Mouse (Mus musculus) heart, adult 2 months (tissue): ENCODE measurements around the gene Wnt7b. TPM values are rescaled to one million over a fixed set of nuclear protein-coding genes. Genes with fewer than 3 reads are reported as not detected.

Experiments used
- DNase-seq, 2 experiments: peaks; one replicate each; pipeline ENCODE4 v3.0.0; 2021
- H3K27ac ChIP-seq: fragments of 200-600 bp; 2 replicates; pipeline ENCODE4 v1.8.1; 2022
- H3K27me3 ChIP-seq: fragments of 200-500 bp; 2 replicates; pipeline ENCODE4 v1.6.1; 2012; ENCODE audit warnings: mild to moderate bottlenecking, low read length, inconsistent platforms, mixed read lengths; ENCODE audit not compliant: control insufficient read depth, insufficient read depth
- H3K36me3 ChIP-seq: fragments of 200-500 bp; 2 replicates; pipeline ENCODE4 v1.6.1; 2012; ENCODE audit warnings: low read length, inconsistent platforms; ENCODE audit not compliant: control insufficient read depth, insufficient read depth
- H3K4me1 ChIP-seq: fragments of 200-500 bp; 2 replicates; pipeline ENCODE4 v1.6.1; 2011; ENCODE audit warnings: low read length; ENCODE audit not compliant: control insufficient read depth, insufficient read depth
- H3K4me3 ChIP-seq: fragments of 200-600 bp; 2 replicates; pipeline ENCODE4 v1.8.1; 2022
- H3K79me2 ChIP-seq: fragments of 200-500 bp; replicated peaks from 2 replicates; pipeline ENCODE4 v1.6.1; 2012; ENCODE audit warnings: mild to moderate bottlenecking, inconsistent platforms, low read length, moderate library complexity, mixed read lengths; ENCODE audit not compliant: control insufficient read depth, insufficient read depth
- H3K9ac ChIP-seq: fragments of 200-500 bp; 2 replicates; pipeline ENCODE4 v1.6.1; 2012; ENCODE audit warnings: low read depth, mild to moderate bottlenecking, control low read depth, inconsistent platforms, low read length, mixed read lengths
- CTCF ChIP-seq: fragments of 200-600 bp; IDR thresholded peaks from 2 replicates; pipeline ENCODE4 v1.8.1; 2022; ENCODE audit warnings: antibody characterized with exemption, mild to moderate bottlenecking, moderate library complexity
- EP300 ChIP-seq: fragments of 200-500 bp; IDR thresholded peaks from 2 replicates; pipeline ENCODE4 v1.6.1; 2011; ENCODE audit warnings: low read depth, low read length, control low read depth; ENCODE audit not compliant: insufficient read depth
- POLR2A ChIP-seq: fragments of 200-500 bp; IDR thresholded peaks from 2 replicates; pipeline ENCODE4 v1.6.1; 2011; ENCODE audit warnings: mild to moderate bottlenecking, low read depth, low read length, control low read depth; ENCODE audit not compliant: insufficient read depth
- WGBS: fragments of 180-500 bp; shearing (Covaris S2); methylation state at CpG from one replicate; pipeline ENCODE4 v1.1.7; 2018; 5-methylcytosine and 5-hydroxymethylcytosine counted together
- intact Hi-C: fragments of 180-260 bp; cut with DNase I; formaldehyde crosslinking; loops from one replicate; pipeline ENCODE4 v1.15.1; 2025
- polyA plus RNA-seq: library from polyadenylated mRNA; depleted of rRNA; stranded (reverse); fragments of >200 nt; gene quantifications from 2 replicates; pipeline ENCODE4 v1.2.3, GENCODE M21; 2012
- total RNA-seq, 2 experiments: library from RNA; stranded (reverse); gene quantifications; 2 replicates each; pipeline ENCODE4 v1.2.3; 2021

Wnt7b gene
- total and polyA plus RNA-seq, 3 experiments: 0.14 to 0.41 (median 0.18) TPM

GRCm38 (mm10) chr15:85590831-85591230 is 8.6 kb upstream of the Wnt7b start:
- no peaks in the 10 kb centered on the region for H3K4me1 ChIP-seq
- no peaks in the 10 kb centered on the region for H3K36me3 ChIP-seq
- no peak for TF ChIP-seq POLR2A
- TF ChIP-seq CTCF: no peak
- no peak for TF ChIP-seq EP300
- H3K4me3 ChIP-seq: no peak overlapping the region
- WGBS: 87% methylated on average over 10 of the region's 10 CpGs
- H3K9ac ChIP-seq: no peak overlapping the region
- no peaks in the 10 kb centered on the region for H3K27me3 ChIP-seq
- no peaks in the 10 kb centered on the region for H3K79me2 ChIP-seq
- no peak overlapping the region for H3K27ac ChIP-seq
- intact Hi-C loops: no loop called here
- DNase-seq: no peak

GRCm38 (mm10) chr15:85583504-85583903 is 1.2 kb upstream of the Wnt7b start:
- WGBS: 6% methylated on average over 11 of the region's 11 CpGs
- H3K79me2 ChIP-seq: no peaks in the 10 kb centered on the region
- H3K27me3 ChIP-seq: peaks cover 9% of the 10 kb centered on the region
- DNase-seq: peak; percentile 61 to 80
- intact Hi-C loops: loop anchor here (1.0 to 10.0 kb wide), 5 partner anchors 106 to 436 kb away; no protein-coding TSS in a partner anchor
- TF ChIP-seq CTCF (peak; percentile 66), EP300 (no peak)
- H3K4me3 ChIP-seq: no peak overlapping the region
- no peak overlapping the region for H3K27ac ChIP-seq
- no peak overlapping the region for H3K9ac ChIP-seq
- no peaks in the 10 kb centered on the region for H3K4me1 ChIP-seq
- no peaks in the 10 kb centered on the region for H3K36me3 ChIP-seq

GRCm38 (mm10) chr15:85583024-85583423 is 751 bp upstream of the Wnt7b start:
- intact Hi-C loops: loop anchor here (1.0 to 10.0 kb wide), 5 partner anchors 106 to 436 kb away; no protein-coding TSS in a partner anchor
- TF ChIP-seq EP300 (peak; percentile 92), POLR2A (no peak), CTCF (peak; percentile 68)
- 2% methylated on average over 8 of the region's 8 CpGs for WGBS
- H3K4me3 ChIP-seq: no peak overlapping the region
- no peak overlapping the region for H3K27ac ChIP-seq
- no peaks in the 10 kb centered on the region for H3K4me1 ChIP-seq
- no peaks in the 10 kb centered on the region for H3K79me2 ChIP-seq
- no peak overlapping the region for H3K9ac ChIP-seq
- H3K27me3 ChIP-seq: peaks cover 10% of the 10 kb centered on the region
- DNase-seq: peak; percentile 69 to 77
- no peaks in the 10 kb centered on the region for H3K36me3 ChIP-seq

- no peak for DNase-seq
- Histone ChIP-seq H3K27ac (no peak overlapping the region), H3K27me3 (peaks cover 17% of the 10 kb centered on the region), H3K36me3 (no peaks in the 10 kb centered on the region), H3K4me3 (peak overlapping the region; percentile 35; the same call in 1 of the 2 replicates), H3K4me1 (no peaks in the 10 kb centered on the region), H3K79me2 (no peaks in the 10 kb centered on the region), H3K9ac (no peak overlapping the region)
- TF ChIP-seq POLR2A: no peak
- no peak for TF ChIP-seq EP300
- TF ChIP-seq CTCF: no peak
- WGBS: 1% methylated on average over 58 of the region's 67 CpGs
- intact Hi-C loops: loop anchor here (5.0 to 10.0 kb wide), 2 partner anchors 197 to 434 kb away; no protein-coding TSS in a partner anchor
Observed at GRCm38 (mm10) chr15:85581563-85582064, 659 bp downstream of the Wnt7b start.

DNA sequence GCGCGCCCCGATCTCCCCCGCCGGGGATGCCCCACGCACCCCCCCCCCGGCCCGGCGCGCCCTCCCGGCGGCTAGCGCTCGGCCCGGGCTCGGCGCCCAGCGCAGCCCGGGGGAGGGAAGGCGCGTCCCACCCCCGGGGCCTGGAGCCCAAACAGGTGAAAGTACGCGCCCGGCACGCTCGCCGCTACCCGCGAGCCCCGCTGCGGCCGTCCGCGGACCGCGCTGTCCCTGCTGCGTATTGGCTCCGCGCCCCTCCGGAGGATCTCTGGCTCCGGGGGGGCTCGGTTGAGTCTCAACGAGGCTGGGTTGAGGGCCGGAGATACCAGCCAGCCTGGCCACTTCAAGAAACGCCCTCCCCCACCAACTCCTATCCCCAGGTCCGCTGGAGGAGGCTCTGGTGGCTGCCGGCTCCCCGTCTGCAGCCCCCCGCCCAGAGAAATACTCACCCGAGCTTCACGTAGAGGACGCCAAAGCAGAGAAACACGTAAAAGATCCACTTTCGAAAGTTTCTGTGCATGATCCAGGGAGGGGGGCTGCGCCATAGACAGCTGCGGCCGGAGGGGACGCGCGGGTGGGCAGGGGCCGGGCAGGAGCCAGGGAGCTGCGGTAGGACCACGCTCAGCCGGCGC is 1.2 kb downstream of the Wnt7b start:
- no peaks in the 10 kb centered on the region for H3K4me1 ChIP-seq
- intact Hi-C loops: loop anchor here (5.0 to 10.0 kb wide), 2 partner anchors 196 to 434 kb away; no protein-coding TSS in a partner anchor
- H3K9ac ChIP-seq: no peak overlapping the region
- H3K27me3 ChIP-seq: peaks cover 18% of the 10 kb centered on the region
- under 1% methylated on average over 66 of the region's 66 CpGs for WGBS
- DNase-seq: no peak
- TF ChIP-seq POLR2A (no peak), CTCF (no peak), EP300 (no peak)
- no peaks in the 10 kb centered on the region for H3K79me2 ChIP-seq
- peak overlapping the region; percentile 35; the same call in 1 of the 2 replicates for H3K4me3 ChIP-seq
- H3K36me3 ChIP-seq: no peaks in the 10 kb centered on the region
- no peak overlapping the region for H3K27ac ChIP-seq

DNA sequence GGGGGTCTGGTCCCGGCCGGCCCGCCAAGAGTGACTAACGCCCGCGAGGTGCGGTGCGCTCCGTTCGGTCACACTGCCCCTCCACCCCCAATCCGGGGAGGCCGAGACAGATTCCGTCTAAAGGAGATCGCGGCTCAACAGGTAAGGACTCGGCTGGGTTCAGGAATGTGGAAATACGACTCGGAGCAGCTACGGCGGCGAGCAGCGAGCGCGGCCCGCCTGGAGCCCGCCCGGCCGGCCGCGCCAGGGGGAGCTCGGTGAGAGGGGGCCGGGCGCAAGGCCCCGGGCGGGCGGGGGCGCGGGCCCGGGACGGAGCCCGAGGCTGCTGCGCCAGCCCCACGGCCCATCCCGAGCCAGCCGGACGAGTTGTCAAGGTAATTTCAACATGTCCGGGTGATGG is 1.8 kb downstream of the Wnt7b start:
- no peaks in the 10 kb centered on the region for H3K79me2 ChIP-seq
- no peak overlapping the region for H3K27ac ChIP-seq
- no peak overlapping the region for H3K4me3 ChIP-seq
- TF ChIP-seq EP300 (no peak), POLR2A (no peak)
- intact Hi-C loops: loop anchor here (5.0 to 10.0 kb wide), 2 partner anchors 196 to 433 kb away; no protein-coding TSS in a partner anchor
- WGBS: under 1% methylated on average over 47 of the region's 47 CpGs
- no peaks in the 10 kb centered on the region for H3K4me1 ChIP-seq
- no peak for DNase-seq
- peaks cover 18% of the 10 kb centered on the region for H3K27me3 ChIP-seq
- no peak overlapping the region for H3K9ac ChIP-seq
- H3K36me3 ChIP-seq: no peaks in the 10 kb centered on the region
